Mouse (Mus musculus): ENCODE results near the gene Syt14.

DNA sequence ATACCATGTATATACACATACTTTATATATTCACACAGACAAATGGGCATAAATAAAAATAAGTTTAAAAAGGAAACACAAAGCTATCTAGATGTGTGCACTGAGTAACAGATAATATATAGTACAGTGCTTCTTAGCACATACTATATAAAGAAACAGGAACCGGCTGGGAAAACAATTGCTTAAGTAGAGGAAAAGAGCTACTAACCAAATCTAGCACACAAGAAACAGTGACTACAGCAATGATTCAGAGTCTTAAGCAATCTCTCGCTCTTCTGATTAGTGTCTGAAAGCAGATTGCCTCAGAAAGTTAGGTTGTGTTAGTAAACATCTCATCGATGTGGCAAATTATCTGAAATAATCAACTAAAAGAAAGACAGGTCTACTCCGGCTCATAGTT is 33.3 kb downstream of the Syt14 start:
- TF ChIP-seq CTCF (conservative IDR thresholded peaks at IDR 0.05; ENCODE audit: low read length) (no peak), NANOG (IDR thresholded peaks at IDR 0.05; ENCODE audit: borderline replicate concordance, low read length) (no peak)

Data from E14TG2a.4 (cell line).